Mouse (Mus musculus) midbrain, postnatal 0 days (tissue): ENCODE data around the gene Nrxn3. TPM values are rescaled to one million over a fixed set of nuclear protein-coding genes. Genes with fewer than 3 reads are reported as not detected.
A peak's percentile ranks its signal among the peaks of the same experiment; 100 is the strongest.

Source experiments
- ATAC-seq: fragments of 200-750 bp; cut with Nextera tagmentation; 2 replicates; pipeline ENCODE4 v1.8.0; 2017; ENCODE audit warnings: moderate number of reproducible peaks, mild to moderate bottlenecking, moderate TSS enrichment, moderate library complexity; ENCODE audit not compliant: low FRiP score
- DNase-seq: peaks from one replicate; pipeline ENCODE4 v3.0.0-alpha.2; 2015; ENCODE audit warnings: low spot score
- H3K27ac ChIP-seq: fragments of 300-500 bp; sonication (generic); 2 replicates; pipeline ENCODE4 v1.5.1; 2014; ENCODE audit warnings: low read depth, mild to moderate bottlenecking, low read length, mixed read lengths
- H3K27me3 ChIP-seq: fragments of 300-500 bp; sonication (generic); 2 replicates; pipeline ENCODE4 v1.6.1; 2014; ENCODE audit warnings: low read length, control low read depth, mixed read lengths; ENCODE audit not compliant: insufficient read depth
- H3K36me3 ChIP-seq: fragments of 300-500 bp; sonication (generic); 2 replicates; pipeline ENCODE4 v1.6.1; 2014; ENCODE audit warnings: low read length, control low read depth, mixed read lengths; ENCODE audit not compliant: insufficient read depth
- H3K4me1 ChIP-seq: fragments of 300-500 bp; sonication (generic); 2 replicates; pipeline ENCODE4 v1.6.1; 2014; ENCODE audit warnings: mild to moderate bottlenecking, control low read depth, antibody characterized with exemption, low read length, mixed read lengths; ENCODE audit not compliant: insufficient read depth
- H3K4me2 ChIP-seq: fragments of 300-500 bp; sonication (generic); 2 replicates; pipeline ENCODE4 v1.6.1; 2014; ENCODE audit warnings: low read depth, mild to moderate bottlenecking, low read length, mixed read lengths; ENCODE audit not compliant: poor library complexity, severe bottlenecking
- H3K4me3 ChIP-seq: fragments of 300-500 bp; sonication (generic); 2 replicates; pipeline ENCODE4 v1.5.1; 2014; ENCODE audit warnings: low read depth, mild to moderate bottlenecking, low read length, moderate library complexity
- H3K9ac ChIP-seq: fragments of 300-500 bp; sonication (generic); replicated peaks from 2 replicates; pipeline ENCODE4 v1.6.1; 2014; ENCODE audit warnings: mild to moderate bottlenecking, low read length, moderate library complexity, mixed read lengths; ENCODE audit not compliant: poor library complexity, severe bottlenecking
- H3K9me3 ChIP-seq: fragments of 300-500 bp; sonication (generic); 2 replicates; pipeline ENCODE4 v1.6.1; 2016; ENCODE audit warnings: low read length, control low read depth
- CTCF ChIP-seq: IDR thresholded peaks from 2 replicates; pipeline ENCODE4 v1.5.1; 2016; ENCODE audit warnings: antibody characterized with exemption, mild to moderate bottlenecking
- WGBS: fragments of 180-500 bp; shearing (Covaris S2); extraction: QIAGEN DNeasy Blood & Tissue Kit; methylation state at CpG from one replicate; pipeline ENCODE4 v1.1.7; 2014; 5-methylcytosine and 5-hydroxymethylcytosine counted together
- polyA plus RNA-seq: library from polyadenylated mRNA; unstranded; fragments of >200 nt; fragmentation: Nextera tagmentation; extraction: Ambion mirVana; gene quantifications from 2 replicates; pipeline ENCODE4 v1.2.1, GENCODE M21; 2015
- total RNA-seq: library from RNA; depleted of rRNA; stranded (reverse); fragments of >200 nt; gene quantifications from 2 replicates; pipeline ENCODE4 v1.2.3, GENCODE M21; 2014

The Nrxn3 gene
- total and polyA plus RNA-seq, 2 experiments from 2014 or later, result 80.8 to 88.2 TPM

- Histone ChIP-seq H3K9ac (no peak overlapping the region), H3K4me3 (no peak overlapping the region), H3K4me2 (no peak overlapping the region), H3K27me3 (no peaks in the 10 kb centered on the region), H3K4me1 (no peaks in the 10 kb centered on the region), H3K27ac (no peak overlapping the region), H3K9me3 (no peaks in the 10 kb centered on the region), H3K36me3 (no peaks in the 10 kb centered on the region)
- ATAC-seq (no peak), DNase-seq (no peak)
- 42% methylated on average over 5 of the region's 5 CpGs for WGBS
- no peak for TF ChIP-seq CTCF
Measured at GRCm38 (mm10) chr12:90062219-90062618, 1339.5 kb downstream of the Nrxn3 start.

- no peaks in the 10 kb centered on the region for H3K27me3 ChIP-seq
- no peaks in the 10 kb centered on the region for H3K4me1 ChIP-seq
- DNase-seq (peak; percentile 17), ATAC-seq (no peak)
- no peak overlapping the region for H3K9ac ChIP-seq
- H3K36me3 ChIP-seq, result no peaks in the 10 kb centered on the region
- H3K27ac ChIP-seq, result no peak overlapping the region
- H3K9me3 ChIP-seq, result no peaks in the 10 kb centered on the region
- TF ChIP-seq CTCF, result no peak
- no peak overlapping the region for H3K4me2 ChIP-seq
- 60% methylated on average over 2 of the region's 2 CpGs for WGBS
- no peak overlapping the region for H3K4me3 ChIP-seq
Measured at GRCm38 (mm10) chr12:90063443-90063842, 1340.8 kb downstream of the Nrxn3 start.

GRCm38 (mm10) chr12:90085862-90086261 lies 1363.2 kb downstream of the Nrxn3 start:
- no peaks in the 10 kb centered on the region for H3K27me3 ChIP-seq
- H3K4me2 ChIP-seq, result no peak overlapping the region
- H3K27ac ChIP-seq, result no peak overlapping the region
- no peaks in the 10 kb centered on the region for H3K4me1 ChIP-seq
- peak; percentile 26 for DNase-seq
- no peak overlapping the region for H3K4me3 ChIP-seq
- no peak overlapping the region for H3K9ac ChIP-seq
- H3K9me3 ChIP-seq, result no peaks in the 10 kb centered on the region
- H3K36me3 ChIP-seq, result no peaks in the 10 kb centered on the region
- no peak for TF ChIP-seq CTCF
- no peak for ATAC-seq

- Histone ChIP-seq H3K27ac (no peak overlapping the region), H3K36me3 (no peaks in the 10 kb centered on the region), H3K9ac (no peak overlapping the region), H3K4me3 (no peak overlapping the region), H3K4me1 (no peaks in the 10 kb centered on the region), H3K9me3 (no peaks in the 10 kb centered on the region), H3K27me3 (no peaks in the 10 kb centered on the region), H3K4me2 (no peak overlapping the region)
- 76% methylated on average over 1 of the region's 1 CpGs for WGBS
- TF ChIP-seq CTCF, result no peak
- DNase-seq (no peak), ATAC-seq (no peak)
Measured at GRCm38 (mm10) chr12:90095754-90096153, 1373.1 kb downstream of the Nrxn3 start.

GRCm38 (mm10) chr12:90113351-90113791 lies 1390.7 kb downstream of the Nrxn3 start:
- Histone ChIP-seq H3K4me1 (no peaks in the 10 kb centered on the region), H3K4me3 (no peak overlapping the region), H3K27ac (no peak overlapping the region), H3K4me2 (no peak overlapping the region), H3K36me3 (no peaks in the 10 kb centered on the region), H3K9ac (no peak overlapping the region), H3K27me3 (no peaks in the 10 kb centered on the region), H3K9me3 (no peaks in the 10 kb centered on the region)
- DNase-seq, result peak; percentile 90
- peak; percentile 23; the same call in 1 of the 2 replicates for ATAC-seq
- TF ChIP-seq CTCF, result no peak

GRCm38 (mm10) chr12:90131927-90132869 lies 1409.5 kb downstream of the Nrxn3 start:
- TF ChIP-seq CTCF, result no peak
- no peak overlapping the region for H3K4me2 ChIP-seq
- WGBS, result 38% methylated on average over 5 of the region's 5 CpGs
- H3K36me3 ChIP-seq, result no peaks in the 10 kb centered on the region
- no peaks in the 10 kb centered on the region for H3K4me1 ChIP-seq
- ATAC-seq (peak; percentile 54), DNase-seq (peak; percentile 57)
- no peaks in the 10 kb centered on the region for H3K27me3 ChIP-seq
- no peaks in the 10 kb centered on the region for H3K9me3 ChIP-seq
- no peak overlapping the region for H3K4me3 ChIP-seq
- 0 out of 2 replicates have a peak overlapping the region, but pooled peaks have one; percentile 8 for H3K27ac ChIP-seq
- no peak overlapping the region for H3K9ac ChIP-seq
